Mouse (Mus musculus): Measurements from ENCODE around the gene Strada. TPM values are rescaled to one million over a fixed set of nuclear protein-coding genes. Genes with fewer than 3 reads are reported as not detected.
"Not testable (repeated sequence)": the region's sequence is repeated elsewhere in the genome, so short reads cannot be mapped to it uniquely, and the experiment has no call there.

Gene Strada
- polyA plus RNA-seq, 1 experiment from 2014 or later: 41.9 TPM

DNA sequence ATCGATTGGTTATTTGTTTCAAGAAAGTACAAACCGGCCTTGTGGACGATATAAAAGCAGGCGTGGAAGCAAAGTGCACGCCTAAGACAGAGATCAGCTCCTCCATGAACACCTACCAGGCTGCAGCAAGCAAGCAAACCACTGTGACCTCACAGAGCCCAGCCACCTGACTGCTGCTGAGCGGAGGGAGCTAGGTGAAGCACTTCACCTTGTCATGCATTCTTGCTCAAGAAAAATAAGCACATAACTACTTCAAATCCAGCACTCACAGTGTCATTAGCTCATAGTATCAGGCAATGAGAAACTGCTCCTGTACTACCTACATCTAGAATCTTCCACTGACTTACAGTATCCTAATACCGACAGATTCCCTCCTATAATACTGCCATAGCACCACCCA lies 2.0 kb downstream of the Strada start:
- H3K27ac ChIP-seq; DNase-seq (ENCODE audit: extremely low spot score, low spot score); H3K4me1 ChIP-seq; H3K27me3 ChIP-seq (ENCODE audit: poor library complexity, severe bottlenecking); H3K9me3 ChIP-seq; H3K4me3 ChIP-seq: not testable (repeated sequence)
- 92% methylated on average over 7 of the region's 7 CpGs for WGBS
- H3K36me3 ChIP-seq (replicated peaks): peaks cover 85% of the 10 kb centered on the region

DNA sequence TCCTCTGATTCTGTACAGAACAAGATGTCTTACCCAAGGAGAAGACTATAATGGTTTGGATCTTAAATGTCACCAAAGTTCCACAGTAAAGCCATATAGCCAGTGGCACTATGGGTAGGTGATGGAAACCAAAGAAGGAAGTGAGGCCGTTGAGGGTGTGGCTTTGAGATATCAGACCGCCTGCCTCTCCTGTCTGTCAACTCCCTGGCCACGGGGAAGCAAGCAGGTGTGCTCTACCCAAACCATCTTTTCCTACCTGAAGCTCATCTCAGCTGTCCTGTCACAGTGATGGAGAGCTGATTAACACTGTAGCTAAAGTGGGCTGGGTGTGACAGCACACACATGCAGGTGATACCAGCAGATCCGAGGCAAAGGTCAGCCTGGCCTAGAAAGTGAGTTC lies 3.7 kb downstream of the Strada start:
- H3K36me3 ChIP-seq (replicated peaks): peaks cover 68% of the 10 kb centered on the region
- no peak overlapping the region for H3K27ac ChIP-seq
- no peaks in the 10 kb centered on the region for H3K27me3 ChIP-seq (ENCODE audit: poor library complexity, severe bottlenecking)
- no peaks in the 10 kb centered on the region for H3K9me3 ChIP-seq
- 93% methylated on average over 4 of the region's 4 CpGs for WGBS
- H3K4me1 ChIP-seq: peaks cover 9% of the 10 kb centered on the region
- no peak overlapping the region for H3K4me3 ChIP-seq
- DNase-seq (ENCODE audit: extremely low spot score, low spot score): no peak

GRCm38 (mm10) chr11:106195341-106195740 lies 6.6 kb downstream of the Strada start:
- H3K9me3 ChIP-seq: no peaks in the 10 kb centered on the region
- H3K27me3 ChIP-seq (ENCODE audit: poor library complexity, severe bottlenecking): no peaks in the 10 kb centered on the region
- no peak for DNase-seq (ENCODE audit: extremely low spot score, low spot score)
- peaks cover 21% of the 10 kb centered on the region for H3K4me1 ChIP-seq
- H3K27ac ChIP-seq: no peak overlapping the region
- H3K4me3 ChIP-seq: no peak overlapping the region
- H3K36me3 ChIP-seq (replicated peaks): peaks cover 38% of the 10 kb centered on the region

DNA sequence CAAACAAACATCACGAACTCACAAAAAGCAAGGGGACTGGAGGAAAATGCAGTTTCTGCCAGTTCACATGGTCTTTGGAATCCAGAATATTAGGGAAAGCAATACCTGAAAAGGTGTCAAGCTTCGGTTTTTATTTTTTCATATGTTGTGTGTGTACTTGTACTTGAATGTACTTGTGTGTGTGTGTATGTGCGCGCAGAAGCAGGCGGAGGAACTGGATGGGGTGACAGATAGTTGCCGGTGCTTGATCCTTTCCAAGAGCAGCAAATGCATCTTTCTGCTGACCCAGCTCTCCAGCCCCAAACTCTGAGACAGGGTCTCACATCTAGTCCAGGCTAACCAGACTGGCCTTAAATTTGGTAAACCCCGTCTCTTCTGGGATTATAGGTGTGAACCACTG lies 7.1 kb downstream of the Strada start:
- H3K27ac ChIP-seq: no peak overlapping the region
- no peak overlapping the region for H3K4me3 ChIP-seq

DNA sequence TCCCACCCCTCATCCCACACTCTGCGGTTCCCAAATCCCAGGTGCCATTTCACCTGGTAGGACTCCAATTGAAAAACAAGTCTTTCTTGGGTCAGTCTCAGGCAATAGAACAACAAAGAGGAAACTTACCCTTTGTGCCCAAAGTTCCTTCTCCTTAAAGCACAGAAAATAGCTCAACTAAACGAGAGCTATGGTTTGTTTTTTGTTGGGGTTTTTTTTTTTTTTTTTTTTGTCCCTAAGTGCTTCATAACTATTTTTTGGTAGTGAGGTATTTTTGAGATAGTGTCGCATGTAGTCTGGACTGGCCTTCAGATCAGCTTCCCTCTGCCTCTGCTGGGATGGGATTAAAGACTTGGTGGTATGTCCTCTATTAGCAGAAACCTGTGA lies 7.8 kb downstream of the Strada start:
- Histone ChIP-seq H3K9me3 (no peaks in the 10 kb centered on the region), H3K36me3 (replicated peaks) (peaks cover 30% of the 10 kb centered on the region), H3K4me1 (peaks cover 21% of the 10 kb centered on the region), H3K27ac (peak overlapping the region; percentile 88), H3K4me3 (peak overlapping the region; percentile 68), H3K27me3 (ENCODE audit: poor library complexity, severe bottlenecking) (no peaks in the 10 kb centered on the region)
- WGBS: 34% methylated on average over 3 of the region's 3 CpGs
- no peak for DNase-seq (ENCODE audit: extremely low spot score, low spot score)

More for the DNA sequence above, 7.1 kb downstream of the Strada start:
- WGBS: 95% methylated on average over 7 of the region's 7 CpGs
- Histone ChIP-seq H3K27me3 (ENCODE audit: poor library complexity, severe bottlenecking) (no peaks in the 10 kb centered on the region), H3K9me3 (no peaks in the 10 kb centered on the region), H3K4me1 (peaks cover 21% of the 10 kb centered on the region), H3K36me3 (replicated peaks) (peaks cover 34% of the 10 kb centered on the region)
- DNase-seq (ENCODE audit: extremely low spot score, low spot score): no peak

- Histone ChIP-seq H3K36me3 (replicated peaks) (peaks cover 24% of the 10 kb centered on the region), H3K9me3 (no peaks in the 10 kb centered on the region), H3K27ac (peak overlapping the region; percentile 88), H3K4me1 (peaks cover 21% of the 10 kb centered on the region), H3K4me3 (peak overlapping the region; percentile 68), H3K27me3 (ENCODE audit: poor library complexity, severe bottlenecking) (no peaks in the 10 kb centered on the region)
- whole genome bisulfite sequencing: under 1% methylated on average over 44 of the region's 44 CpGs
- DNase-seq (ENCODE audit: extremely low spot score, low spot score): peak; percentile 98
Observed at GRCm38 (mm10) chr11:106193371-106194154, 8.4 kb downstream of the Strada start.

- H3K9me3 ChIP-seq: no peaks in the 10 kb centered on the region
- H3K27me3 ChIP-seq (ENCODE audit: poor library complexity, severe bottlenecking): no peaks in the 10 kb centered on the region
- DNase-seq (ENCODE audit: extremely low spot score, low spot score): no peak
- H3K4me3 ChIP-seq: peak overlapping the region; percentile 68
- H3K27ac ChIP-seq: peak overlapping the region; percentile 88
- H3K4me1 ChIP-seq: peaks cover 21% of the 10 kb centered on the region
- peaks cover 17% of the 10 kb centered on the region for H3K36me3 ChIP-seq (replicated peaks)
- 12% methylated on average over 19 of the region's 19 CpGs for WGBS
Observed at GRCm38 (mm10) chr11:106192657-106193370, 9.2 kb downstream of the Strada start.

DNA sequence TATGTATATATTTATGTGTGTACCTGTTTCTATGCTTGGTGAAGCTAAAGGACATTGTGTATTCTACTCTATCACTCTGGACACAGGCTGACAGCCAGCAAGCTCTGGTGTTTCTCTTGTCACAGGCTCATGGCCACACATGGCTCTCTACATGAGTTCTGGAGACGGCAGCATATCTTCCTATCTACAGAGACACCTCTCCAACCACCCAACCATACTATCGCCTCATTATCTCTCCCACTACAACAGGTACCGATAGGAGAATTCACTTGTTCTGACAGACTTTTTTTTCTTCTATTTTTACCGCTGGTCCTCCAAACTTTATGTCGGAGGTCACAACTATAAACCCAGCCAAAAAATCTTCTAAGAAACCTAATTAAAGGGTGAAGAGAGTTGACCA lies 9.7 kb downstream of the Strada start:
- no peak for DNase-seq (ENCODE audit: extremely low spot score, low spot score)
- WGBS: 91% methylated on average over 5 of the region's 5 CpGs
- no peaks in the 10 kb centered on the region for H3K9me3 ChIP-seq

GRCm38 (mm10) chr11:106191716-106192115 lies 10.3 kb downstream of the Strada start:
- H3K4me1 ChIP-seq: peaks cover 21% of the 10 kb centered on the region

More for the DNA sequence above, 9.7 kb downstream of the Strada start:
- Histone ChIP-seq H3K27ac (no peak overlapping the region), H3K4me1 (peaks cover 21% of the 10 kb centered on the region), H3K27me3 (ENCODE audit: poor library complexity, severe bottlenecking) (no peaks in the 10 kb centered on the region), H3K4me3 (peak overlapping the region; percentile 68), H3K36me3 (replicated peaks) (peaks cover 12% of the 10 kb centered on the region)

GRCm38 (mm10) chr11:106187326-106187725 lies 14.6 kb downstream of the Strada start:
- Histone ChIP-seq H3K36me3 (replicated peaks) (peaks cover 25% of the 10 kb centered on the region), H3K27me3 (ENCODE audit: poor library complexity, severe bottlenecking) (no peaks in the 10 kb centered on the region), H3K4me3 (no peak overlapping the region), H3K4me1 (peaks cover 5% of the 10 kb centered on the region), H3K9me3 (no peaks in the 10 kb centered on the region), H3K27ac (no peak overlapping the region)
- 92% methylated on average over 4 of the region's 4 CpGs for WGBS
- no peak for DNase-seq (ENCODE audit: extremely low spot score, low spot score)

More at GRCm38 (mm10) chr11:106191716-106192115, 10.3 kb downstream of the Strada start:
- WGBS: 95% methylated on average over 3 of the region's 3 CpGs
- H3K9me3 ChIP-seq: no peaks in the 10 kb centered on the region
- DNase-seq (ENCODE audit: extremely low spot score, low spot score): no peak
- no peak overlapping the region for H3K27ac ChIP-seq
- no peak overlapping the region; the same call in 1 of the 2 replicates for H3K4me3 ChIP-seq
- H3K27me3 ChIP-seq (ENCODE audit: poor library complexity, severe bottlenecking): no peaks in the 10 kb centered on the region
- peaks cover 8% of the 10 kb centered on the region for H3K36me3 ChIP-seq (replicated peaks)

- 86% methylated on average over 2 of the region's 2 CpGs for WGBS
- DNase-seq (ENCODE audit: extremely low spot score, low spot score): no peak
- Histone ChIP-seq H3K9me3 (no peaks in the 10 kb centered on the region), H3K4me1 (0 out of 2 replicates have a peak, but pooled peaks cover 4% of the 10 kb centered on the region), H3K36me3 (replicated peaks) (peaks cover 29% of the 10 kb centered on the region), H3K4me3 (no peak overlapping the region), H3K27me3 (ENCODE audit: poor library complexity, severe bottlenecking) (no peaks in the 10 kb centered on the region), H3K27ac (no peak overlapping the region)
Observed at GRCm38 (mm10) chr11:106180449-106180801, 21.5 kb downstream of the Strada start.

GRCm38 (mm10) chr11:106179711-106180448 lies 22.1 kb downstream of the Strada start:
- H3K4me3 ChIP-seq: no peak overlapping the region
- peaks cover 25% of the 10 kb centered on the region for H3K36me3 ChIP-seq (replicated peaks)
- H3K4me1 ChIP-seq: 0 out of 2 replicates have a peak, but pooled peaks cover 4% of the 10 kb centered on the region
- no peaks in the 10 kb centered on the region for H3K9me3 ChIP-seq
- DNase-seq (ENCODE audit: extremely low spot score, low spot score): no peak
- no peaks in the 10 kb centered on the region for H3K27me3 ChIP-seq (ENCODE audit: poor library complexity, severe bottlenecking)
- 63% methylated on average over 7 of the region's 7 CpGs for WGBS
- no peak overlapping the region for H3K27ac ChIP-seq

Data from forebrain, embryonic 10.5 days (tissue).